Mouse (Mus musculus): ENCODE results near the gene Snca. TPM values are rescaled to one million over a fixed set of nuclear protein-coding genes. Genes with fewer than 3 reads are reported as not detected.
A peak's percentile ranks its signal among the peaks of the same experiment; 100 is the strongest.

The Snca gene
- total RNA-seq (2021) = 100 to 1,000 TPM; 514 to 525 TPM

GRCm38 (mm10) chr6:60829282-60829891 lies at the start of gene Snca:
Gene Snca (minus strand): TSS chr6:60829855.
- intact Hi-C loops (cut with DNase I) = no loop called here
- peak; percentile 36 to 43 for DNase-seq (ENCODE audit: extremely low spot score in 1 of 2, low spot score in 2 of 2)

GRCm38 (mm10) chr6:60870126-60870525 lies 40.5 kb upstream of the Snca start:
- intact Hi-C loops (cut with DNase I) = no loop called here
- peak; percentile 24 to 30 for DNase-seq (ENCODE audit: extremely low spot score in 1 of 2, low spot score in 2 of 2)

GRCm38 (mm10) chr6:60856599-60856998 lies 26.9 kb upstream of the Snca start:
- DNase-seq (ENCODE audit: extremely low spot score in 1 of 2, low spot score in 2 of 2) = no peak
- intact Hi-C loops (cut with DNase I) = no loop called here

DNA sequence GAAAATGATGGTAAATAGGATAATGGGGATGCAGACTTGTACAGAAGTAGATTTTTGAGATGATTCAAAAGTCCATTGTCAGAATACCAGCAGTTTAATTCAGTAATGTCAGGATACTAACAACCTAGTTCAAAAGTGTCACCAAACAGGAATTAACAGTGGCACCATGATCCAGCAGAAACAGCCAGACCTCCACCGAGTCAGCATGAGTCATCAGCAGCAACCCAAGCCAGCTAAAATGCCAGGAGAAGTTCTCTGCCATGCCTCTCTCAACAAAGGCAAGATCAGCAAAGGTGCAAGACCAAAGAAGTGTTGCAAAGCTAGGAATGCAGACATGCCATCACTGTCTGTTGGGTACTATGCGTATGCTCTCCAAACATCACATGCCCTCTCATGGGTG lies 22.0 kb upstream of the Snca start:
- intact Hi-C loops (cut with DNase I) = no loop called here
- no peak for DNase-seq (ENCODE audit: extremely low spot score in 1 of 2, low spot score in 2 of 2)

GRCm38 (mm10) chr6:60828429-60829264 lies 1.0 kb downstream of the Snca start:
- DNase-seq (ENCODE audit: extremely low spot score in 1 of 2, low spot score in 2 of 2) = peak; percentile 75 to 89
- intact Hi-C loops (cut with DNase I) = no loop called here

DNA sequence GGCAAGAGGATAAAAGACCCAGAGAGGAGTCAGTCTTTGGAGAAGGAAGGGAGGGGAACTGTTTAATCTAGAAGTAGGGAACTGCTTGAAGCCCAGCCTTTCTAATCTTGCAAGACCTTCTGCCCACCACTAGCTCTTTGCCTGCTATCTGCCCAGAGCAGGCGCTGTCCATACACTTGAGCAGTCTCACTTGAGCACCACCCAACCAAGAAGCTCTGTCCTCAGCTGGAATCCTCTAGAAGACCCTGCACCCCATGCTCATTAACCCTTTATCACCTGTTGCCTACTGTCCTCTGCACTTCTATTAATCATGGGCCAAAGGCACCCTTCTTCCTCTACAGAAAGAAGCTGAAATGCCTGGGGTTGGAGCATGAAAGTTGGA lies 1.6 kb downstream of the Snca start:
- no peak for DNase-seq (ENCODE audit: extremely low spot score in 1 of 2, low spot score in 2 of 2)
- intact Hi-C loops (cut with DNase I) = no loop called here

- DNase-seq (ENCODE audit: extremely low spot score in 1 of 2, low spot score in 2 of 2) = no peak
- intact Hi-C loops (cut with DNase I) = no loop called here
Observed at GRCm38 (mm10) chr6:60827290-60827689, 2.4 kb downstream of the Snca start.

- intact Hi-C loops (cut with DNase I) = no loop called here
- no peak for DNase-seq (ENCODE audit: extremely low spot score in 1 of 2, low spot score in 2 of 2)
Observed at GRCm38 (mm10) chr6:60819272-60819671, 10.4 kb downstream of the Snca start.

- DNase-seq (ENCODE audit: extremely low spot score in 1 of 2, low spot score in 2 of 2) = no peak
- intact Hi-C loops (cut with DNase I) = no loop called here
Observed at GRCm38 (mm10) chr6:60813516-60813915, 16.1 kb downstream of the Snca start.

DNA sequence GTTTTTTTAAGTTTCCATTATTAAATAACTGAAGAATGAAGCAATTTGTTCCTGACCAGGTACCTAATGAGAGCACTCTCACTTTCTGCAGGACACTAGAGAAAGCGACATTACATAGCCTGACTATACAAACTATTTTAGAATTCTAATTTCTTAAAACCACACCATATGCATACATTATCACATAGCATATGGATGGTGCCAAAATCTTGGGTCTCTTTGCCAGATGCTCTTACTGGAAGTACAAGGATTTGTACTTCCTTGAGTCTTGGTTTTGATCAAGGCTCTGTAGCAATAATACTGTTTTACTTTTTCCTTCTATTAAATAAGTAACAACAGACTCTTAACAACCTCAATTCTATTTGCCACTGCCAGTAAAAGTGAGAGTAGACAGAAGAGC lies 31.4 kb downstream of the Snca start:
- intact Hi-C loops (cut with DNase I) = no loop called here

GRCm38 (mm10) chr6:60793659-60794365 lies 35.8 kb downstream of the Snca start:
- DNase-seq (ENCODE audit: extremely low spot score in 1 of 2, low spot score in 2 of 2) = no peak
- intact Hi-C loops (cut with DNase I) = no loop called here

More for the DNA sequence above, 31.4 kb downstream of the Snca start:
- DNase-seq (ENCODE audit: extremely low spot score in 1 of 2, low spot score in 2 of 2) = no peak

GRCm38 (mm10) chr6:60786955-60787354 lies 42.7 kb downstream of the Snca start:
- no peak for DNase-seq (ENCODE audit: extremely low spot score in 1 of 2, low spot score in 2 of 2)
- intact Hi-C loops (cut with DNase I) = no loop called here

DNA sequence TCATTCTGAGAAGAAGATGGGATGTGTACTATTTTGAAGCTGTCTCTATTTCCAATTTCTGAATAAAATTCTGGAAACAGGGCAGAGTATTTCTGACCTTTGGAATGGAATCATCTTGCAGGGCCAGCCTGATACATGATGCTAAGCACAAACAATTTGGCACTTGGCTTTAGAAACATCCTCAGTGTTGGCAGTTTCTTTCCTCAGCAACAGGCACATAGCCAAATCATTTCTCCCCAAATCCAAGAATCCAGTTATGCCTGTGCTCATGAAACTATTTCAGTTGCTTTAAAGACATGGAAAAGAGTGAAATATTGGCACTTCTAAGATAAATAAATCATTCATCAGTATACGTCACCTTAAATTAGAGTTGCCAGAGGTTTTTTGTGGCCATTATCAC lies 57.8 kb downstream of the Snca start:
- intact Hi-C loops (cut with DNase I) = no loop called here
- no peak for DNase-seq (ENCODE audit: extremely low spot score in 1 of 2, low spot score in 2 of 2)

GRCm38 (mm10) chr6:60765696-60766095 lies 64.0 kb downstream of the Snca start:
- intact Hi-C loops (cut with DNase I) = no loop called here
- DNase-seq (ENCODE audit: extremely low spot score in 1 of 2, low spot score in 2 of 2) = no peak

DNA sequence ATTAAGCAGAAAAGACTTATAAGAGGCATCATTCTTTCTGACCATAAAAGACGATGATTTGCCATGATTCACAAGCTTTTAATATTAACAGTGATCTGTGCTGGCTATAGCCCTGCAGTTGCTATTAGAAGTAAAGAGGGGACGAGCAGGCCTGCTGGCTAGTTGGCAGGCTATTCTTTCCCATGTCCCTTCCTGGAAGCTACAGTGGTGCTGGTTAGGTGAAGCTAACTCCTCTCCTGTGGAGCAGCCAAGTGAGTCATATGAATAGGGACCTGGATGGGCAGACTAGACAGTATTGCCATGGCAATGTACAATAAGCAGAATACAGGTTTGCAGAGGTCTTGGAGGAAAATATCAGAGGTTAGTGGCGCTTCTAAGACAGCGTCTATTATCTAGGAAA lies 66.8 kb downstream of the Snca start:
- intact Hi-C loops (cut with DNase I) = no loop called here
- no peak for DNase-seq (ENCODE audit: extremely low spot score in 1 of 2, low spot score in 2 of 2)

GRCm38 (mm10) chr6:60761710-60762109 lies 67.9 kb downstream of the Snca start:
- intact Hi-C loops (cut with DNase I) = no loop called here
- no peak for DNase-seq (ENCODE audit: extremely low spot score in 1 of 2, low spot score in 2 of 2)

- intact Hi-C loops (cut with DNase I) = no loop called here
- DNase-seq (ENCODE audit: extremely low spot score in 1 of 2, low spot score in 2 of 2) = no peak
Observed at GRCm38 (mm10) chr6:60754975-60755374, 74.7 kb downstream of the Snca start.

DNA sequence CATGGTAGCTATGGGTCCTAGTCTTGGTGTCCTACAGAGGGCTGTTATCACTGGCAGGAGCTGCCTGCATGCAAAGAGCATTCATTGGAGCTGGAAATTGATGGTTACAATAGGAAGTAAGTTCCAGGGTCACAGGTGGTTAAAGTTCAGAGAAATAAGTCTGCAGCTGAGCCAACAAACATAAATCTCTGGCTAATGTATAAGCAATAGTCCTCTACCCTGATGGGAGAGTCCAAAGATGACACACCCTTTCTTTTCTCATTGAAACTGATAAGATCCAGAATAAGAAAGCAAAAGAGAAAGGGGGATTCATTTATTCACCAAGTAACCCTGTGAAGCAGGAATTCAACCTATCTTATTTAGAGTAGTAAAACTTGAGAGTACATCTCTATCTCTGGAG lies 83.7 kb downstream of the Snca start:
- intact Hi-C loops (cut with DNase I) = no loop called here
- DNase-seq (ENCODE audit: extremely low spot score in 1 of 2, low spot score in 2 of 2) = no peak

DNA sequence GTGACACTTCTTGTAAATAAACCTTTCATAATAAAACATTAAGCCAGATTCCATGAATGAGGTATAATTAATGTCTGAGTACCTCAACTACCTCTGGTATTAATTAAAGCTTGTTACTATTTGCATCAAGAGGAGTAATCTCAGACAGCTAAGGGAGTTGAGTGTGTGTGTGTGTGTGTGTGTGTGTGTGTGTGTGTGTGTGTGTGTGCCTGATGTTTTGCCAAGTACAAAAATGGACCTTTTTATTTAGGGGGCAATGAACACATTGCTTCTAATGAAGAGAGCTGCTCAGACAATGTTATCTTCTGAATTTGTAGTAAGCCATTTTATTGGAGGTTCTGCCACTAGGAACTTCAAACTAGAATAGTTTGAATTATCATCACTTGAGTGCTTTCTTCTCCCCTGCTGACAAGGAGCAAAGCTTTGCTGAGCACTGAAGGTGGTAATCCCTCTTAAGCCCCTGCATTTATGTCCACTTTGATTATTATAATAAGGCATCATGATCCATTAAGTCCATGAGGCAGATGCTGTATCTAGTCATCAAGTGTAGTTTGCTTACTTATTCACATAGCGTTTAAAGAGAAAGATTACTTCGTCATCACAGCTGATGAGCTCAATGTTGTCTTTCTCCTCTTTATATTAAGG lies 88.1 kb downstream of the Snca start:
- intact Hi-C loops (cut with DNase I) = no loop called here
- DNase-seq (ENCODE audit: extremely low spot score in 1 of 2, low spot score in 2 of 2) = no peak
